Mouse (Mus musculus) lung, adult 2 months (tissue): ENCODE results near the gene Rhot1.
A peak's percentile ranks its signal among the peaks of the same experiment; 100 is the strongest.

ENCODE experiments used
- CTCF ChIP-seq: fragments of 200-500 bp; IDR thresholded peaks from 2 replicates; pipeline ENCODE4 v1.5.1; 2011; ENCODE audit warnings: mild to moderate bottlenecking, low read length, control low read depth; ENCODE audit not compliant: insufficient read depth
- POLR2A ChIP-seq: fragments of 200-500 bp; IDR thresholded peaks from 2 replicates; pipeline ENCODE4 v1.6.1; 2011; ENCODE audit warnings: low read depth, mild to moderate bottlenecking, control low read depth, low read length, borderline replicate concordance; ENCODE audit errors: extremely low read depth

DNA sequence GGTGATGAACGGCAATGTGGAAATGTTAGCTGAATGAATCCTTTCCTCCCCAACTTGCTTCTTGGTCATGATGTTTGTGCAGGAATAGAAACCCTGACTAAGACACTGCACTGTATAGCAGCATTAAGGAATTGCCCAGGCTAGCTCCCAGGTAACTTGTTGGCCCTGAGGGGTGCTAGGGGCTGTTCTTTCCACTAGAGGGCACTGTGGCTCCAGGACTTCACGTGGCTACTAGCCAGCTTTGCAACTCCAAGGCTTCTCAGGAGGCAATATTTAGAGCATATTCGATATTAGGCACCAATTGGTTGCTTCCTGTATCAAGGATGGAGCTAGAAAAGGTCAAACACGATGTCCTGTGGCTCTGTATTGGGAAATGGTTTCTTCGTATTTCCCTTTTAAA is 78.3 kb downstream of the Rhot1 start:
- TF ChIP-seq CTCF (peak; percentile 93), POLR2A (no peak)
